Mouse (Mus musculus) intestine, embryonic 14.5 days (tissue): ENCODE results near the gene Col16a1. TPM values are rescaled to one million over a fixed set of nuclear protein-coding genes. Genes with fewer than 3 reads are reported as not detected.

ENCODE experiments used
- ATAC-seq: fragments of 200-750 bp; cut with Nextera tagmentation; replicated peaks from 2 replicates; pipeline ENCODE4 v1.8.0; 2017; ENCODE audit warnings: low read depth, moderate number of reproducible peaks, moderate TSS enrichment, moderate library complexity; ENCODE audit not compliant: low FRiP score, low TSS enrichment
- DNase-seq: peaks from one replicate; pipeline ENCODE4 v3.0.0-alpha.2; 2018; ENCODE audit warnings: low spot score
- H3K27ac ChIP-seq: fragments of 300-500 bp; sonication (generic); 2 replicates; pipeline ENCODE4 v1.5.1; 2014; ENCODE audit warnings: low read depth, mild to moderate bottlenecking, control low read depth
- H3K27me3 ChIP-seq: fragments of 300-500 bp; sonication (generic); replicated peaks from 2 replicates; pipeline ENCODE4 v1.6.1; 2014; ENCODE audit warnings: low read length, control low read depth; ENCODE audit not compliant: control insufficient read depth, insufficient read depth
- H3K36me3 ChIP-seq: fragments of 300-500 bp; sonication (generic); 2 replicates; pipeline ENCODE4 v1.6.1; 2014; ENCODE audit warnings: low read length, control low read depth; ENCODE audit not compliant: control insufficient read depth, insufficient read depth
- H3K4me1 ChIP-seq: fragments of 300-500 bp; sonication (generic); replicated peaks from 2 replicates; pipeline ENCODE4 v1.6.1; 2014; ENCODE audit warnings: low read length, control low read depth, mixed read lengths; ENCODE audit not compliant: control insufficient read depth, insufficient read depth
- H3K4me2 ChIP-seq: fragments of 300-500 bp; sonication (generic); 2 replicates; pipeline ENCODE4 v1.6.1; 2014; ENCODE audit warnings: low read length
- H3K4me3 ChIP-seq: fragments of 300-500 bp; sonication (generic); 2 replicates; pipeline ENCODE4 v1.5.1; 2014; ENCODE audit warnings: low read depth, low read length, control low read depth, mixed read lengths
- H3K9ac ChIP-seq: fragments of 300-500 bp; sonication (generic); 2 replicates; pipeline ENCODE4 v1.6.1; 2014; ENCODE audit warnings: mild to moderate bottlenecking, low read length
- H3K9me3 ChIP-seq: fragments of 300-500 bp; sonication (generic); 2 replicates; pipeline ENCODE4 v1.6.1; 2016; ENCODE audit warnings: low read length, control low read depth; ENCODE audit not compliant: control insufficient read depth
- WGBS: fragments of 180-500 bp; shearing (Covaris S2); extraction: QIAGEN DNeasy Blood & Tissue Kit; methylation state at CpG from one replicate; pipeline ENCODE4 v1.1.7; 2014; 5-methylcytosine and 5-hydroxymethylcytosine counted together
- polyA plus RNA-seq: library from polyadenylated mRNA; unstranded; fragments of >200 nt; fragmentation: Nextera tagmentation; extraction: Ambion mirVana; gene quantifications from 2 replicates; pipeline ENCODE4 v1.2.1, GENCODE M21; 2014

Gene Col16a1
- polyA plus RNA-seq, 1 experiment from 2014 or later = 56.9 TPM

DNA sequence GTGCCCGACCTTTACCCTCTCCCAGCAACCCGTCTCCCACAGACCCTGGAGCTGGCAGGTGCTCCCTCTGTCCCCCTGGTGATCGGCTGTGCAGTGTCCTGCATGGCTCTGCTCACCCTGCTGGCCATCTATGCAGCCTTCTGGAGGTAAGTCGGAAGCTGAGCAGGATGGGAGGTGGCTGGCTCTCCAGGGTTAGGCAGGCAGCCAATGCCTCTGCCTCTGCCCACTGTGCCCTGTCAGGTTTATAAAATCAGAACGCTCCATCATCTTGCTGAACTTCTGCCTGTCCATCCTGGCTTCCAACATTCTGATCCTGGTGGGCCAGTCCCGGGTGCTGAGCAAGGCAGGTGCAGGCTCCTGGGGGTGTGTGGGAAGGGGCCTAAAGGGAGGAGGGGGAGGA lies 35.4 kb upstream of the Col16a1 start:
- Histone ChIP-seq H3K4me2 (no peak overlapping the region), H3K27ac (no peak overlapping the region), H3K4me3 (no peak overlapping the region), H3K27me3 (peaks cover 18% of the 10 kb centered on the region; the same call in 1 of the 2 replicates), H3K9me3 (no peaks in the 10 kb centered on the region), H3K4me1 (no peaks in the 10 kb centered on the region), H3K36me3 (no peaks in the 10 kb centered on the region), H3K9ac (no peak overlapping the region)
- 71% methylated on average over 6 of the region's 6 CpGs for WGBS
- DNase-seq (no peak), ATAC-seq (no peak)

DNA sequence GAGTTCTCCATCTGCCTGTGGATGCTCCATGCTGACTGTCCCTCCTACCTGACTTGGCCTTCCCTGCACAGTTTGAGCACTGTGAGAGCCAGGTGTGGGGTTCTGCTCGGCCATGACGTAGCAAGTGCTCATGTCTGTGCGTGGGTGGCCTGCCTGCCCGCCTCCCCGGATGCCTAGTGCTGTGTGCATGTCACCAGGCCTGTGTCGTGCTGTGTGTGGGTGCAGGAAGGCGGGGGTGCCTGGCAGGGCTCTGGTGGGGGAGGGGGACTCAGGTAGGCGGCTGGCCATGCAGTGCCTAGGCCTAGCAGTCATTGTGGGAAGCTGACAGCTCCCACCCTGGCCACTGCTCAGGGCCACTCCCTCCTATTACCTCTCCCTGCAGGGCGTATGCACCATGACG lies 34.5 kb upstream of the Col16a1 start:
- Histone ChIP-seq H3K9me3 (no peaks in the 10 kb centered on the region), H3K4me3 (no peak overlapping the region), H3K27ac (no peak overlapping the region), H3K27me3 (peaks cover 10% of the 10 kb centered on the region; the same call in 1 of the 2 replicates), H3K4me1 (no peaks in the 10 kb centered on the region), H3K36me3 (no peaks in the 10 kb centered on the region), H3K9ac (no peak overlapping the region), H3K4me2 (no peak overlapping the region)
- no peak for ATAC-seq
- 63% methylated on average over 10 of the region's 10 CpGs for WGBS
- no peak for DNase-seq

DNA sequence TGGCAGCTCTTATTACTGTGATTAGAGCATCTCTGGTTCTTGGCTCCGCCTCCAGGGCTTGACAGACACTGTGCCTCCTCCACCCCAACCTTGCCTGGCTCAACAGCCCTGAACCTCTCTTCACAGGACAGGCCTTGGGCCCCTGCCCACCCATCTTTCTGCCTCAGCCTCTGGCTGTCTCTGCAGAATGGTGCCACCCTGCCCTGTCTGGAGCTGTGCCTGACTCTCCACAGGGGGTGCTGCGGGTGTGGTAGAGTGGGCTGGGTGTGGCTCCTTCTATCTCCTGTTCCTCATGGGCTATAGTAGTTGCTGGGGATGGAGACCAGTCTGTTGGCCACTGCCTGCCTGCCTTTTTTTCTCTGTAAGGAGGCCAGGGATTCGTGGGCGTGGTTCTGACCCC lies 31.6 kb upstream of the Col16a1 start:
- WGBS = 66% methylated on average over 4 of the region's 4 CpGs
- Histone ChIP-seq H3K4me3 (no peak overlapping the region), H3K27ac (no peak overlapping the region), H3K9me3 (no peaks in the 10 kb centered on the region), H3K9ac (no peak overlapping the region), H3K27me3 (no peaks in the 10 kb centered on the region), H3K4me2 (no peak overlapping the region), H3K4me1 (no peaks in the 10 kb centered on the region), H3K36me3 (no peaks in the 10 kb centered on the region)
- no peak for ATAC-seq
- no peak for DNase-seq

DNA sequence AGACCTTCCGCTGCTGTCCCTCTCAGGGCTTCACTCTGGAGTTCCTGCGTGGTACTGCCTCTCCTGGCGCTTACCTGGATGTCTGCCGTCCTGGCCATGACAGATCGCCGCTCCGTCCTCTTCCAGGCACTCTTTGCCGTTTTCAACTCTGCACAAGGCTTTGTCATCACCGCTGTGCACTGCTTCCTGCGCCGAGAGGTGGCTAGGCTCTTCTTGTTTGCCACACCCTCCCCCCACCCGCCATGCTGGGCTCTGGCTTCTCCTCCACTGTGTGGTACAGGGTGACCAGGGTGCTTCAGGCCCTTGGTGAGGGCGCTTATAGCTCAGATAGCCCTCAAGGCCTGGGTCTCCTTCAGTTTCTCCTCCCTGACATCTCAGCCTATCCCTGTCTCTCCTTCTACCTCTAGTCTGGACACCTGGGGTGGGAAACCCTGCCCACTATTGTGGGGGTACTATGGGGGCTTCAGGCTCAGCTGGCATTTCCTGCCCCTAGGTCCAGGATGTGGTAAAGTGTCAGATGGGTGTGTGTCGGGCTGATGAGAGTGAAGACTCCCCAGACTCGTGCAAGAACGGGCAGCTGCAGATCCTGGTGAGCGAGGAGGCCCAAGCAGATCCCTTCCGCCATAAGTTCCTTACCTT lies 30.5 kb upstream of the Col16a1 start:
- DNase-seq = no peak
- no peaks in the 10 kb centered on the region for H3K27me3 ChIP-seq
- H3K9me3 ChIP-seq = no peaks in the 10 kb centered on the region
- no peaks in the 10 kb centered on the region for H3K36me3 ChIP-seq
- WGBS = 68% methylated on average over 18 of the region's 18 CpGs
- no peaks in the 10 kb centered on the region for H3K4me1 ChIP-seq
- no peak overlapping the region for H3K27ac ChIP-seq
- H3K9ac ChIP-seq = no peak overlapping the region
- ATAC-seq = no peak
- no peak overlapping the region for H3K4me2 ChIP-seq
- no peak overlapping the region for H3K4me3 ChIP-seq

DNA sequence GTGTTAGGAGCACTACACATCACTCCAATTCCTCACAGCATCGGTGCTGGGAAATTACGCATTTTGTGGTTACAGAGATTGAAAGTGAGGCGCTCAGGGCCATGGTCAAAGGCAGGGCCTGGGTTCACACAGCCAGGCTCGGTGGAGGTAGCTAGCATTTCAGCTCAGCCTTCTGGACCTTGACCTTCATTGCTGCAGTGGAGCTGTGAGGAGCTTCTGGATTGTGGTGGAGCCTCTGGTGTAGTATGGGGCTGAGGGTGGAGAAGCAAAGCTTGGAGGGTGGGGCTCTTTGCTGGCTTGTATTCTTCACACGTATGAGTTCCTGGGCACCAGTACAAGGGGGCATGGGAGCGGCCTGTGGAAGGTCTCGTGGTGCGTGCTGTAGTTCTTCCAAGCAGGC lies 24.7 kb upstream of the Col16a1 start:
- Histone ChIP-seq H3K27me3 (no peaks in the 10 kb centered on the region), H3K9me3 (no peaks in the 10 kb centered on the region), H3K27ac (no peak overlapping the region), H3K4me3 (no peak overlapping the region), H3K4me2 (no peak overlapping the region), H3K36me3 (no peaks in the 10 kb centered on the region), H3K9ac (no peak overlapping the region), H3K4me1 (no peaks in the 10 kb centered on the region)
- WGBS = 80% methylated on average over 8 of the region's 8 CpGs
- ATAC-seq (no peak), DNase-seq (no peak)

DNA sequence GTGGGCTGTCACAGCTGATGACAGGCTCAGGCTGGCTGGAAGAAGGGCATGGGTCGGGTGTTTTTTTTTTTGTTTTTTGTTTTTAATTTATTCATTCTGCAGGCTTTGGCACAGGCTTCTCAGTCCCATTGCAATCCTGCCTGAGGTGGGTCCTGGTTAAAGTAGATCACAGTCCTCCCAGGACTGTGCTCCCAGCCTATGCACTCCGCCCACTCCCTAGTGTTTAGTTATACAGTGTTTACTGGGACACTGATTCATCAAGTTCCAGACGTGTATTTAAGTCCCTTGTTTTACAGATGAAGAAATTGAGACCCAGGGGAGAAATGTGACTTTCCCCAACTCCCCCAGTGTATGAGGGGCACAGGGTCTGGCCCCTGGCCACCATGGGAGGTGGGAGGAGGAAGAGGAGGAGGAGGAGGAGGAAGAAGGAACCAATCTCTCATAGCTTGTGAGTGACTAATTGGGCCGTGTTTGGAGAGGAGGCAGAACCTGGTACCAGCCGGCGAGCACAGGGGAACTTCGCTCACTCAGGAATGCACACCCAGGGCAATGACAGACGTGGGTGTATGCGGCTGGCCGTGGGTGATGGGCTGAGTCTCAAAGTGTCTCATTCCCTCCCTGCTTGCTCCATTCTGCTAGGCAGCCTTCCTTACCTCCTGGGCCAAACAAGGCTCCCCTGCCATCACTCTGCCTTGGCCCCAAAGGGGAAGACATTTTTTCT lies 24.0 kb upstream of the Col16a1 start:
- no peak overlapping the region for H3K9ac ChIP-seq
- no peaks in the 10 kb centered on the region for H3K36me3 ChIP-seq
- no peaks in the 10 kb centered on the region for H3K9me3 ChIP-seq
- no peak overlapping the region for H3K4me2 ChIP-seq
- ATAC-seq = no peak
- 64% methylated on average over 10 of the region's 10 CpGs for WGBS
- no peak for DNase-seq
- no peaks in the 10 kb centered on the region for H3K27me3 ChIP-seq
- no peak overlapping the region for H3K27ac ChIP-seq
- H3K4me3 ChIP-seq = no peak overlapping the region
- H3K4me1 ChIP-seq = no peaks in the 10 kb centered on the region

DNA sequence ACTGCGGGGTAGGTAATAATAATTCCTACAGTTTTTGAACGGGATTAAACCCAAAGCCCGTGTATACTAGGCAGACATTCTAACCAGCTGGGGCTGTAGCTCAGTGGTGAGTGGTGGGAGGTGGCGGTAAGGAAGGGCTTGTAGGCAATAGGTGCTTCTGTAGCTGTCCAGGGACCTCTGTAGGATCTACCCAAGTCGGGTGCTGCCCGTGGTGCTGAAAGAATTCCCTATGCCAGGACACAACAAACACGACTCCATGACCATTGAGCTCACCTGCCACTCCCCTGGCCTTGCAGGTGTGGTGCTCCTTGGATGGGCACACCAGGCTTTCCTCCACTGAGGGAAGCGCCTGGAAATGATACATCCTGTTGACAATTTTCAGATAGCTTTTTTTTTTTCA lies 22.1 kb upstream of the Col16a1 start:
- no peak for DNase-seq
- Histone ChIP-seq H3K9me3 (no peaks in the 10 kb centered on the region), H3K36me3 (no peaks in the 10 kb centered on the region), H3K9ac (no peak overlapping the region), H3K4me1 (no peaks in the 10 kb centered on the region), H3K27me3 (no peaks in the 10 kb centered on the region), H3K27ac (no peak overlapping the region), H3K4me3 (no peak overlapping the region), H3K4me2 (no peak overlapping the region)
- 39% methylated on average over 8 of the region's 8 CpGs for WGBS
- ATAC-seq = no peak

DNA sequence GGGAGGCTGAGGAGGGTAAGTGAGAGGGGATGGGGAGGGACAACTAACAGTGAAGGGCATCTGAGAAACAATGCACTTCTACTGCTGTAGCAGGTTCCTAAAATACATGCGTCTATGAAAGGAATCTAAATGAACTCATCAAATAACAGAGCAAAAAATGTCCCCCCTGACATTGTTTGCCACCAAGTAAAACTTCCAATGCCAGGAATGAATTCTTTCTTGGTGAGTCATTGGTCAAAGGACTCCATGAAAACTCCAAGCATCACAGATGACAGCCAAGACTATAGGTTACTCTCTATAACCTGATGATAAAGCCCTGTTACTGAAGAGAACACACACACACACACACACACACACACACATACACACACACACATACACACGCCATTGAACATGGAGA lies 16.5 kb upstream of the Col16a1 start:
- no peak for ATAC-seq
- 84% methylated on average over 2 of the region's 2 CpGs for WGBS
- Histone ChIP-seq H3K36me3 (no peaks in the 10 kb centered on the region), H3K9me3 (no peaks in the 10 kb centered on the region), H3K4me3 (no peak overlapping the region), H3K4me1 (no peaks in the 10 kb centered on the region; the same call in 1 of the 2 replicates), H3K27me3 (peaks cover 11% of the 10 kb centered on the region), H3K27ac (no peak overlapping the region), H3K9ac (no peak overlapping the region), H3K4me2 (no peak overlapping the region)
- DNase-seq = no peak

DNA sequence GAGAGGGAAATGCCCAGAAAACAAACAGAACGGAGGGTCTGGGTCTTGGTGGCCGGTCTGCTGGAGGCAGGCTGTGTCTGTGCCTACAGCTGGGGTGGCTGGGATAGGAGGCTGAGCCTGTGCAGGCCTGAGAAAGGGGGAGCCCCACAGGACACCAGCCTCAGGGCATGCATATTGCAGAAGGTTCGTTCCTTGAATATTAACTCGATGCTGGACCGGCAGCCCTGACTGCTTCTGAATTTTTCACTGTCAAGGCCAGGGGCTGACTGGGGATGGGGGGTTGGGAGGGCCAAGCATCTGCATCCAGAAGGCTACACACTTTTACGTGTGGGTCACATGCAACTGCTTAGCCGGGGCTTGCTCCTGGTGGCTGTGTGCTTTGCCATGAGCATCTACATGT lies 14.1 kb upstream of the Col16a1 start:
- H3K36me3 ChIP-seq = no peaks in the 10 kb centered on the region
- no peak overlapping the region for H3K9ac ChIP-seq
- H3K9me3 ChIP-seq = no peaks in the 10 kb centered on the region
- H3K27me3 ChIP-seq = peaks cover 11% of the 10 kb centered on the region
- no peak overlapping the region for H3K4me3 ChIP-seq
- peaks cover 12% of the 10 kb centered on the region; the same call in 1 of the 2 replicates for H3K4me1 ChIP-seq
- no peak overlapping the region for H3K4me2 ChIP-seq
- no peak for DNase-seq
- WGBS = 62% methylated on average over 7 of the region's 7 CpGs
- H3K27ac ChIP-seq = no peak overlapping the region
- no peak for ATAC-seq
